Mouse (Mus musculus) ES-CJ7 (cell line): Measurements from ENCODE around the gene Dchs2.
A peak's percentile ranks its signal among the peaks of the same experiment; 100 is the strongest.
"Not testable (repeated sequence)": the region's sequence is repeated elsewhere in the genome, so short reads cannot be mapped to it uniquely, and the experiment has no call there.

Experiments used
- DNase-seq: peaks from one replicate; pipeline ENCODE4 v3.0.0; 2011; ENCODE audit warnings: low read depth, low spot score

Dchs2 gene

GRCm38 (mm10) chr3:83127726-83128448 lies at the start of gene Dchs2:
Gene Dchs2 (plus strand): TSS chr3:83127948.
- peak; percentile 2 for DNase-seq

DNA sequence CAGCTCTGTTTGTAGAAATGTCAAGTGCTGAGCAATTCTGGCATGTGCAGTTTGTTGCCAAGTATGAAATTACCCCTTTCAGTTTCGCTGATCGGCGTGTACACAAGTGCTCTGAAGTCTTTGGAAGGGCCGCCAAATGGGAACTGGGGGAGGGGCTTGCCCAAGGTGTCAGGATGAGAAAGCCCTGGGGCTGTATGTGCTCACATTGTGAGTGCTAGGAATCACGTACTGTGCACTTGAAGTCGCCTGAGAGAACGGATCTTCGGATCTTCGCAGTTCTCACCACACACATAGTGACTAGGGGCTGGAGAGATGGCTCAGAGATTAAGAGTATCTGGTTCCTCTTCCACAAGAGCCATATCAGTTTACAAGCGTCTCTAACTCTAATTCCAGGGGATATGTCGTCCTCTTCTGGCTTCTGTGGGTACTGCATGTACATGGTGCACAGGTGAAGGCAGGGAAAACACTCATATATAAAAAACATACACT lies 47.1 kb upstream of the Dchs2 start:
- DNase-seq = peak; percentile 55

GRCm38 (mm10) chr3:83097586-83097985 lies 30.2 kb upstream of the Dchs2 start:
- DNase-seq = no peak

DNA sequence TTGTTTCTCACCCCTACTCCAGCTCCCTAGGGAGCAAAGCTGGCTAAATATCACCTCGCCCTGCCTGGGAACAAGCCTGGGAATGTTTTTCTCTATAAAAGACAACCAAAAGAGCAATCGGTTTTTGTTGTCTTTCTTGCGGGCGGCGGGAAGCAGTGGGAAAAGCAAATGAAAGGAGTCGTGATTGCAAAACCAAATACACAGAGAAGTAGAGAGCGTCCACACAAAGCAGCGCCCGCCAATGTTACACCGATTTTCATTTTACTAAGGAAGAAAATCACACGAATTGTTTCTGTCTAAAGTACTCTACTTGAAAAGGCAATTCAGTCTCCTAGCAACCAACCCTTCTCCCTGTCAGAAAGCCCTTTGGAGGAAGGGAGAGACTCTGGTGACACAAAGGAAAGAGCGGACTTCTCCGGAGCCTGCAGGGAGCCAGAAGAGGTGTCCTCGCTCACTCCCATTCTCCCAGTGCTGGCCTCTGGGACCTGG lies 29.2 kb upstream of the Dchs2 start:
- no peak for DNase-seq

DNA sequence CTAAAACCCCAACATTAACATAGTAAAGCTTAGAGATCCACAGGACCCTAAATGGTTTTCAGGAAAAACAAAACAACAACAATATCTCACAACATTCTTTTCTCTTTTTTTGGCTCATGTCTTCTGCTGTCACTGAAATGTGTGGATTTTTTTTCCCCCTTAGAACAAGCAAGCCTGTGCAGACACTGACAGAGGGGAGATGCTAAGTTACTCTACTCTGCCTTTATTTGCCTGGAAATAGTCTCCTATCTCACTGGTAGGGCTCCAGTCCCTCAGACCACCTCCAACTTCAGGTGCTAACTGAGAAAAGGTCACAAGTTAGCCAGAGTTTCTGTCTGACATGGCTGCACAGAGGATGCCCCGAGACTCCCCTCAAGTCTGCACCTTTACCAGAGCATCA lies 28.6 kb upstream of the Dchs2 start:
- no peak for DNase-seq

- DNase-seq = no peak
These were observed 28.1 kb upstream of the Dchs2 start for GRCm38 (mm10) chr3:83099651-83100050.

- no peak for DNase-seq
These were observed 25.5 kb upstream of the Dchs2 start for GRCm38 (mm10) chr3:83102286-83102685.

GRCm38 (mm10) chr3:83110163-83110562 lies 17.6 kb upstream of the Dchs2 start:
- peak; percentile 51 for DNase-seq

- no peak for DNase-seq
These were observed 16.1 kb upstream of the Dchs2 start for GRCm38 (mm10) chr3:83111485-83112261.

GRCm38 (mm10) chr3:83112869-83113268 lies 14.9 kb upstream of the Dchs2 start:
- no peak for DNase-seq

- no peak for DNase-seq
These were observed 12.8 kb upstream of the Dchs2 start for GRCm38 (mm10) chr3:83114946-83115345.

DNA sequence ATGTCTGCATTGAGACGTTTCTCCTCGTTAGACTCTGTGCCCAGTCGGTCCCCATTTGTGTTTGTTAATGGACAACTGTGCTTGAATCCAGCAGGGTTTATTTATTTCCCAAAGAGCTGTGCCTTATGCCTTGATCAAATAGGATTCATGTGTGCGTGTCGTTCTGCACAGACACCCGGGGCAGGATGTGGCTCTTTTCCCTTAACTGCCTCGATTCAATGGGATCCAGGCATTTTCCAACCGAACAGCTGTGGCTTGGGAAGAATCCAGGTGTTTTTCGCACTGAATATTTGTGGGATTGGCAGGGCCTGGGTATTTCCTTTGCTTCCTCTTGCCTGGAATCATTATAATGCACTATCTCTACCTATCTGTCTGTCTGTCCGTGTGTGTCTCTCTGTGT lies 10.2 kb upstream of the Dchs2 start:
- no peak for DNase-seq

DNA sequence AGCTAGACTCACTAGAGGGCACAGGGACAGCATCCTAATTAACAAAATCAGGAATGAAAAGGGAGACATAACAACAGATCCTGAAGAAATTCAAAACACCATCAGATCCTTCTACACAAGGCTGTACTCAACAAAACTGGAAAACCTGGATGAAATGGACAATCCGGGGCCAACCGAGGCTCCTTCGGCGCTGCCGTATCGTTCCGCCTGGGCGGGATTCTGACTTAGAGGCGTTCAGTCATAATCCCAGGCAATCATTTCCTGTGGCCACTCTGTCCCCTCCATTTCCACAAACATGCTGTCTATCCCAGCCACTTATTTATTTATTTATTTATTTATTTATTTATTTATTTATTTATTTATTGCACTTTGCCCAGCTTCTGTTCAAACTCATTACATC lies 3.8 kb upstream of the Dchs2 start:
- not testable (repeated sequence) for DNase-seq

DNA sequence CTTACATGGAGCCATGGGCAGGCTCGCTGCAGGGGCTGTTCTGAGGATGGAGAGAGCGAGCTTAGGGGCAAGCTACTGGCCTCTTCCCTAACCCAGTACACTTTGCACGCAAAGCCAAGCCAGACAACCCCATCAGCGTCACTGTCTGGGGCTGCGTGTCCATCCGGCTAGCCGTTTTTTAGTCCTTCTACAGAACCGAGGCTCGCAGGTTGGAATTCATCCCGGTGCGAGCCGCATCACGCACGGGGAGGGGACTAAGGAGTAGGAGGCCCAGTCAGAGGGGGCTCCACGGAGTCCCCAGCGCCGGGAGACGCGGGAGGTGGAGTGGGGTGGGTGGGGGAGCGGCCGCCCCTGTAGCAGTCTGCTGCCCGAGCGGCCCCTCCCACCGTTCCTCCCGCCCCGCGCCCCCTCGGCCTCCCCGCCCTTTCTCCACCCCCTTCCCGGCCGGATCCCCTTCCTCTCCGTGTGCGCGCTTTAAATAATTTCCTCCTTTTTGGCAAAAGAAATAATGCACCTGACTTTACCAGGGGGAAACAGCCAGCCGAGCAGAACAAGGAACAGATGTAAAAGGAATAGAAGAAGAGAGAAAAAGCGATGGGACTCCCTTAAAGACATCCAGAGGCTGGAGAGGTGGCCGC lies 541 bp upstream of the Dchs2 start:
- peak; percentile 3 for DNase-seq

DNA sequence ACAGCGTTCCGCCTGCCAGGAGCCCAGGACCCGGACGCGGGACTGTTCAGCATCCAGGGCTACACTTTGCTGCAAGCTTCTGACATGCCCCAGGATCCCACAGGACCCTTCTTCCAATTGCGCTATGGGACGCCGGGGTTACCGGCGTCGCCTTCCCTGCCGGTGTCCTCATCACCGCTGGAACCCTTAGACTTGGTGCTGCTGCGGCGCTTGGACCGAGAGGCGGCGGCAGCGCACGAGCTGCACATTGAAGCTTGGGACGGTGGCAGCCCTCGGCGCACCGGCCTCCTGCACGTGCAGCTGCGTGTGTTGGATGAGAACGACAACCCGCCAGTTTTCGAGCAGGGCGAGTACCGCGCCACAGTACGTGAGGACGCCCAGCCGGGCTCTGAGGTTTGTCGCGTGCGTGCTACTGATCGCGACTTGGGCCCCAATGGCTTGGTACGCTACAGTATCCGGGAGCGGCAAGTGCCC lies 738 bp downstream of the Dchs2 start:
- peak; percentile 19 for DNase-seq

GRCm38 (mm10) chr3:83129151-83129550 lies 1.4 kb downstream of the Dchs2 start:
- DNase-seq = no peak

- DNase-seq = no peak
These were observed 8.7 kb downstream of the Dchs2 start for GRCm38 (mm10) chr3:83136413-83136812.

DNA sequence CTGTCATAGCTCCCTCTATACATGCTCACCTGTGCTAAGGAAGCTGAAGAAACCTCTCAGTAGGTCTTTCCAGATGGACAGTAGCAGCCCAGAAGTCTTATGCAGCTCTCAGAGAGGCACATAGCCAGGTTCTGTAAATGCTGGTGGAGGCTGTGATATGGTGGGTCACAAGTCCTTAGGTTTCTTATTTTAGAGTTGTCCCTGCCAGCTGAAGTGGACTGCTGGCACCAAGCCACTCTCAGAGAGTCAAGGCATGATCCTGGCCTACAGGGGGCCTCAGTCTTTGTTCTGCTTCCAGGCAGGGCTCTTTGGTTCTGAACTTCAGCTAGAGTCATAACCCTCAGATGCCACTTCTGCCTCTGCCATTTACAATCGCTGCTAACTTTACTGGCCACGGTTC lies 11.1 kb downstream of the Dchs2 start:
- no peak for DNase-seq

DNA sequence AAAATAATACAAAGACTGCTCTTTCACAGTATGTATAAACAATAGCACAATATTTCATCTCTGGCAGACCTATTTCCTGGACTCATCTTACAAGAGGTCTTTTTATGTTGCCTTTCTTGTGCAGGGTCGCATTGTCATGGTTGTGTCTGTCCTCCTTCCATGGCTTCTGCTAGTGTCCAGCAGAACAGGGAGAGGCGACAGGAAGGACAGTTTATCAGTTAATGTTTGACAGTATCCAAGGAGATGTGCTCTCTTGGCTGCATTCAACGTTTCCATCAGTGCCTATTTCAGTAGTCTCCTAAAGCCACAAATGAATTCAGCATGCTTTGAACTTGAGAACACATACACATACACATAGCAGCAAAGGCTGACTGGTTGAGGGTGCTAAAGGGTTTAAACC lies 17.9 kb downstream of the Dchs2 start:
- DNase-seq = no peak

DNA sequence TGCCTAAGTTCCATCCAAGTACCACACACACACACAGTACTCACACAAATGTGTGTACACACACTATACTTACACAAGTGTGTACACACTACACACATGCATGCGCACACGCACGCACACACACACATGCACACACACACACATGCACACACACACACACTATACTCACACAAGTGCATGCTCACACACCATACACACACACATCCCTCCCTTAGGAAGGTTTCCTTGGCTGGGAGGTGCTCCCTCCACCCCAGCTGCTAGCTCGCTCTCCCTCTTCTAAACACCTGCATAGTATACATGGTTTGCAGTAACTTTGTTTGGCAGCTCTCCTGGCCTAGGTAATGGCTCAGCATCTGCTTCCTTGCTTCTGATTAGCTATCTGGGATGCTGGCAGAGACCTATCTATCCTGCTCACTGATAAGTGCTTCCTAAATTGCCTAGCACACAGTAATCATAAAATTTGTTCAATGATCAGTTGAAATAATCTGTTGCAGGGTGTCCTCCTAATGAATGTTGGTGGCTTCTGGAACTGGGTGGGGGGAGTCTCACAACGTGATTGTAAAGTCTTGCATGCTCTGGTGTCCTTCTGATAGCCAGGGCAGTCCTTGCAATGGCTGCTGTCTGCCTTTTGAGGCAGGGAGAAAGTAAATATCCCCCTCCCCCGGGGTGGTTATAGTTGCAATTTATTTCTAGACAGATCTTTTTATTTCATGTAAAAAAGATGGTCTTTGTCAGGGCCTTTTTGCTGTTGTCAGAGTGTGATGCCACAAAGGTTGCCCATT lies 19.7 kb downstream of the Dchs2 start:
- no peak for DNase-seq

GRCm38 (mm10) chr3:83148055-83148447 lies 20.3 kb downstream of the Dchs2 start:
- DNase-seq = no peak
